Comparison of ENCODE assay signal across 18 mouse cellular contexts in the genomic region with DNA sequence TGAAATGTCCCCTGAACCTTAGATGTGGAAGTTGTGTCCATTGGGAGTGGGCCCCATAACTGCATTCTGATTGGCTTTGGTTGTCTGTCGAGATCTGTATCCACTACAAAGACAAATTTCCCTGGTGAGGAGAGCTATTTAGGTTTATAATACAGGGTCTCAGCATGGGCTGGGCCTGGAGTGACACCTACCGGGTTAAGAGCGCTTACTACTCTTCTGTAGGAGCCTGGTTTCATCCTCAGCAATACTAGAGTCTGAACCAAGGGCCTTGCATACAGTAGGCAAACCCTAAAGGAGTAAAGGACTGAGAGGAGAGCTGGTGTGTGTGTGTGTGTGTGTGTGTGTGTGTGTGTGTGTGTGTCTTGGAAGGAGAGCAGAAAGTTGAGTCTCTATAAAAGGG. TPM values are rescaled to one million over a fixed set of nuclear protein-coding genes. Genes with fewer than 3 reads are reported as not detected.
DNase-seq lines count a peak whose midpoint lies in the region; ATAC-seq and TF ChIP-seq lines count a peak whose summit lies in the region.
"Had no signal": no experiment of that assay in that cellular context is flagged by ENCODE, and none has a peak within 500 bp of the region (broad histone marks: within the 10 kb centered on the region; RNA-seq: fewer than 3 reads in every experiment).

No protein-coding gene starts in this region.

- TF ChIP-seq POLR2A in brain, embryonic 14.5 days (IDR thresholded peaks at IDR 0.05; ENCODE audit: borderline replicate concordance, extremely low read depth, insufficient read depth, insufficient read length, poor library complexity, severe bottlenecking) = no peak

- no peak overlapping the region for H3K4me2 ChIP-seq in heart, embryonic 15.5 days
- no peak overlapping the region for H3K4me2 ChIP-seq in kidney, embryonic 16.5 days (replicated peaks; ENCODE audit: low read depth, low read length)
- H3K4me2 ChIP-seq in intestine, embryonic 16.5 days (ENCODE audit: low read depth, low read length) = no peak overlapping the region
- H3K4me2 ChIP-seq: embryonic facial prominence, embryonic 12.5 days; midbrain, embryonic 12.5 days; neural tube, embryonic 13.5 days had no signal

- H3K9me3 ChIP-seq in heart, embryonic 15.5 days (replicated peaks) = no peaks in the 10 kb centered on the region
- H3K9me3 ChIP-seq in kidney, embryonic 16.5 days (ENCODE audit: low read length) = no peaks in the 10 kb centered on the region
- H3K9me3 ChIP-seq in intestine, embryonic 16.5 days (ENCODE audit: control insufficient read depth, low read length) = no peaks in the 10 kb centered on the region
- H3K9me3 ChIP-seq: embryonic facial prominence, embryonic 12.5 days; G1E; limb, embryonic 10.5 days; midbrain, embryonic 12.5 days; neural tube, embryonic 13.5 days had no signal

- H3K27ac ChIP-seq in heart, embryonic 15.5 days = peak overlapping the region; percentile 69; the same call in 1 of the 2 replicates
- H3K27ac ChIP-seq in kidney, embryonic 16.5 days (ENCODE audit: low read length) = no peak overlapping the region
- no peak overlapping the region for H3K27ac ChIP-seq in intestine, embryonic 16.5 days (ENCODE audit: low read length)
- H3K27ac ChIP-seq: embryonic facial prominence, embryonic 12.5 days; limb, embryonic 10.5 days; liver, embryonic 14.5 days; midbrain, embryonic 12.5 days; neural tube, embryonic 13.5 days had no signal

- no peak; the same call in 1 of the 2 replicates for ATAC-seq in heart, embryonic 15.5 days (replicated peaks; ENCODE audit: insufficient number of reproducible peaks, insufficient read depth, low FRiP score, low read depth)
- peak; percentile 33; the same call in 1 of the 2 replicates for ATAC-seq in kidney, embryonic 16.5 days (ENCODE audit: low FRiP score, low TSS enrichment)
- peak; percentile 26; the same call in 1 of the 2 replicates for ATAC-seq in intestine, embryonic 16.5 days

- H3K9ac ChIP-seq in heart, embryonic 15.5 days = no peak overlapping the region
- H3K9ac ChIP-seq in kidney, embryonic 16.5 days (replicated peaks; ENCODE audit: low read length) = no peak overlapping the region
- H3K9ac ChIP-seq in intestine, embryonic 16.5 days (ENCODE audit: low read depth, low read length) = no peak overlapping the region
- H3K9ac ChIP-seq: embryonic facial prominence, embryonic 12.5 days; liver, embryonic 14.5 days; midbrain, embryonic 12.5 days; neural tube, embryonic 13.5 days had no signal

- DNase-seq in heart, adult 9 months (ENCODE audit: low spot score in 2 of 2) = no peak
- no peak for DNase-seq in kidney, postnatal 14 days
- DNase-seq in brain, embryonic 14.5 days (ENCODE audit: low read depth) = peak; percentile 24
- no peak for DNase-seq in right cerebral cortex, postnatal 25 days
- DNase-seq: cerebellum, adult 18-20 months; heart, adult 11 months; heart, postnatal 4 days; lung, postnatal 14 days; thymus, adult 2 months had no signal

- H3K27me3 ChIP-seq in heart, embryonic 15.5 days = no peaks in the 10 kb centered on the region
- H3K27me3 ChIP-seq in kidney, embryonic 16.5 days (ENCODE audit: insufficient read depth, low read length) = no peaks in the 10 kb centered on the region
- no peaks in the 10 kb centered on the region for H3K27me3 ChIP-seq in intestine, embryonic 16.5 days (replicated peaks; ENCODE audit: control insufficient read depth, insufficient read depth, low read length)
- H3K27me3 ChIP-seq: embryonic facial prominence, embryonic 12.5 days; midbrain, embryonic 12.5 days; neural tube, embryonic 13.5 days had no signal

- H3K4me1 ChIP-seq in heart, embryonic 15.5 days (replicated peaks) = peaks cover 27% of the 10 kb centered on the region
- peaks cover 9% of the 10 kb centered on the region; the same call in 1 of the 2 replicates for H3K4me1 ChIP-seq in kidney, embryonic 16.5 days (ENCODE audit: insufficient read depth, low read length)
- no peaks in the 10 kb centered on the region; the same call in 1 of the 2 replicates for H3K4me1 ChIP-seq in intestine, embryonic 16.5 days (ENCODE audit: control insufficient read depth, insufficient read depth, low read length)
- H3K4me1 ChIP-seq: embryonic facial prominence, embryonic 12.5 days; limb, embryonic 10.5 days; midbrain, embryonic 12.5 days; neural tube, embryonic 13.5 days had no signal

- TF ChIP-seq CTCF in brain, embryonic 14.5 days (IDR thresholded peaks at IDR 0.05; ENCODE audit: borderline replicate concordance, extremely low read depth, insufficient read depth, insufficient read length) = no peak

- peaks cover 26% of the 10 kb centered on the region for H3K36me3 ChIP-seq in heart, embryonic 15.5 days
- H3K36me3 ChIP-seq in kidney, embryonic 16.5 days (ENCODE audit: insufficient read depth, low read length) = peaks cover 20% of the 10 kb centered on the region
- H3K36me3 ChIP-seq in intestine, embryonic 16.5 days (ENCODE audit: control insufficient read depth, insufficient read depth, low read length) = 0 out of 2 replicates have a peak, but pooled peaks cover 1% of the 10 kb centered on the region

- 54% methylated on average over 3 of the region's 3 CpGs for WGBS in heart, embryonic 15.5 days
- WGBS in kidney, embryonic 16.5 days = 39% methylated on average over 3 of the region's 3 CpGs
- WGBS in intestine, embryonic 16.5 days = 54% methylated on average over 3 of the region's 3 CpGs

- H3K4me3 ChIP-seq in heart, embryonic 15.5 days = no peak overlapping the region
- no peak overlapping the region for H3K4me3 ChIP-seq in kidney, embryonic 16.5 days (ENCODE audit: low read length)
- H3K4me3 ChIP-seq in intestine, embryonic 16.5 days (ENCODE audit: low read length) = no peak overlapping the region
- H3K4me3 ChIP-seq: embryonic facial prominence, embryonic 12.5 days; limb, embryonic 10.5 days; midbrain, embryonic 12.5 days; neural tube, embryonic 13.5 days had no signal

RNA-seq across cellular contexts. Expression of a gene that starts 18.6 kb away (rescaled TPM):
- 1.3 and 1.5 TPM in 2 replicates for polyA plus RNA-seq in heart, embryonic 15.5 days (2015; fragmentation: Nextera tagmentation; extraction: Ambion mirVana)
- polyA plus RNA-seq in kidney, embryonic 16.5 days (2015; fragmentation: Nextera tagmentation; extraction: Ambion mirVana) = 3.4 and 3.6 TPM in 2 replicates
- polyA plus RNA-seq in brain, embryonic 14.5 days (2012; rRNA removed) = 18.3 and 20.8 TPM in 2 replicates
- 4.2 and 5.1 TPM in 2 replicates for polyA plus RNA-seq in intestine, embryonic 16.5 days (2015; fragmentation: Nextera tagmentation; extraction: Ambion mirVana)
- polyA plus RNA-seq: G1E had no signal

RNA-seq across cellular contexts. Expression of a gene that starts 28.6 kb away (rescaled TPM):
- polyA plus RNA-seq in heart, embryonic 15.5 days (2015; fragmentation: Nextera tagmentation; extraction: Ambion mirVana) = 50.4 and 52.4 TPM in 2 replicates
- polyA plus RNA-seq in kidney, embryonic 16.5 days (2015; fragmentation: Nextera tagmentation; extraction: Ambion mirVana) = 59.0 and 62.7 TPM in 2 replicates
- polyA plus RNA-seq in brain, embryonic 14.5 days (2012; rRNA removed) = 89.9 and 110 TPM in 2 replicates
- polyA plus RNA-seq in intestine, embryonic 16.5 days (2015; fragmentation: Nextera tagmentation; extraction: Ambion mirVana) = 38.7 and 39.7 TPM in 2 replicates
